Mouse (Mus musculus) v-Abl transformed pro-B cells (cell line): Measurements from ENCODE around the gene Nans.

ENCODE experiments used
- in situ Hi-C, 2 experiments: fragments of 400-800 bp; cut with MboI; formaldehyde crosslinking; loops; one replicate each; pipeline ENCODE4 v1.15.1; 2025; ENCODE audit not compliant: unreplicated experiment in 2 of 2

The Nans gene

DNA sequence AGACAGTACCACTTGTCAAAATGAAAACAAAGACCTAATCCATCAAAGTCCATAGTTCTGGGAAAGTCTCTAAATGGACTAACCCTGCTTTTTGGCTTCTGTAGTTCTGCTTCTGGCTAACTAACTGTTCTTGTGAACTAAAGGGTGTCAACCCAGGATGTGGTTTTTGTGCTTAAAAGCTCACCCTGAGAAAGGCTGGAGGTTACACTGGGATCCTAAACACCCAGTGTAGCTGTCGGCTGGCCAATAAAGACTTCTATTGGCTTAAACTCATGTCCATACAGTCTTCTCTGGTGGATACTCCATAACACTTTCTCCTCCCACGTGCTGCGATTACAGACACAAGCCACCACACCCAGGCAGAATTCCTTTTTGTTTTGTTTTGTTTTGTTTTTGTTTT lies 37.2 kb downstream of the Nans start:
- in situ Hi-C loops = no loop called here

DNA sequence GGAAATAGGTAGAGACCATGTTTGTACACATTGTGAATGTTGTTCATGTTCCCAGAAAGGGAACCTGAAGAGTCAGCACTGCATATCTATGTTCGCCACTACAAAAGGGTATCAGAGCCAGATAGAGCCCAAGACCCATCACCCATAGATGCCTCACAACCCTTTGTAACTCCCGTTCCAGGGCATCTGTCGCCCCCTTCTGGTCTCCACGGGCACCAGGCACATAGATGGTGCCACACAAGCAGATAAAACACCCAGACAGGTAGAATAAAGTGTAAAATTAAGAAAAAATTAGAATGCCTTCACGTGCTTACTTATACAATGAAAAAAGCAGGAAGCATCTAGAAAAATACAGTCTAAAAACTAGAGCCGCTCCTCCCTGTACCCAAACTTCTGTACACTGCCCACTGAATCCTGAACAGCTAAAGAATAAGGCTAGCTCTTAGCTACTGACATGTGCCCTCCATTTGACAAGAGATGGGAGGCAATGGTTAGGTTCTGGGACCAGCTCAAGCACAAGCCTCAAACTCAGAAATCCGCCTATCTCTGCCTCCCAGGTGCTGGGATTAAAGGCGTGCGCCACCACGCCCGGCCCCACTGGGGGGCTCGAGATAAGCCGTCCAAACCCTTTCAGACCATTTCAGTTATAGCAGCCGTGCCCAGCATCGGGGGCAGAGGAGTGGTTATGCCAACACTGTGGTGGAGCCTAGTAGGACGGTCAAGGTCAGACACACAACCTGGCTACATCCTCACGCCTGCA lies 37.9 kb downstream of the Nans start:
- in situ Hi-C loops = no loop called here

DNA sequence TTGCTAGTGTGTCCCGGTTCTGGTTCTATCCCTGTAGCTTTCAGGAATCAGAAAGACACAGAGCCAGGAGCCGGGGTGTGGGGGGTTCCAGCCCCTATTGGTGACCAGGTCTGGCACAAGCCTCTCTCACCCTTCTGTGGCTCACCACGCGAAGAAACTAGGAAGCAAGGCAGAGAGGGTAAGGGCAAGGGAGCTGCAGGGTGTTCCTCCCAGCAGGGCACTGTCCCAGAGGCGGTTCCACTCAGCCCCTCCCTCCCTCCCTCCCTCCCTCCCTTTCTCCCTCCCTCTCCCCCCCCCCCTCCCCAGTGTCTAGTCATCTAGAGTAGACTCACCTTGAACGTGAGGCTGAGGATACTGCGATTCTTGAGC lies 38.5 kb downstream of the Nans start:
- in situ Hi-C loops = no loop called here

DNA sequence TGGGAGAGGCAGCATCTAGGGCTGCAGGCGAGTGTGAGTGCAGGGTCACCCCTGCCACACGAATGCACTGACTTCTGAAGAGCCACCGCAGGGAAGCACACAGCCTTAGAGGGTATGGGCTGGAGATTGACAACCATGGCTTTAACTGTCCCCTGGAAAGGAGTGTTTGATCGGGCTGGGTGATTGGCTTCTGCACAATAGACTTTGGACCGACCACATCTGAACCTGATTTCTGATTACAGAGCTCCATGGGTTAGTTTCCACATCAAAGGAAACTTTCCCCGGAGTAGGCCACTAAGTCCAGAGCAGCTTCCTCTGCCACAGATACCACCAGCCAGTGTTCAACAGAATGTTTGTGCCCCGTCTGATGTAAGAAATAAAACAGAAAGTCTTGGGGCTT lies 40.7 kb downstream of the Nans start:
- in situ Hi-C loops = loop anchor here in 1 of 2 experiments (5.0 kb wide), 1 partner anchor 37 kb away; no protein-coding TSS in a partner anchor

DNA sequence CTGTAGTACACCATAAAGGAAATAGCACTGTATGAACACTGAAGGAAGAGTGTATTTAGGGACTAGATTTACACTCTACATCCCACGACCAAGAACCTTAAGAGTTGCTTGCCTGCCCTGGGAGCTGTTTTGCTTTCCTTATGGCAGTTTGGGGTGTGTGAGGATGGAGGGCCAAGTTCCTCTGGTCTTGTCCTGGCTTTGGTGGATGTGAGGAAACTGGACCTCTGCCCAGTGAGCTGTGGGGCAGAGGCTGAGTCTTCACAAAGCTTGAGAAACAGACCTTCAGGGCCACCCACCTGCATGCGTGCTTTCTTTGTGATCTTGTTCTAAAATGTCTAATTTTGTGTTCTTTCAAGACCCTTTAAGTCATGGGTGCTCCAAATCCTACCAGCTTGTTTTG lies 43.5 kb downstream of the Nans start:
- in situ Hi-C loops = loop anchor here in 1 of 2 experiments (5.0 kb wide), 1 partner anchor 40 kb away; no protein-coding TSS in a partner anchor

DNA sequence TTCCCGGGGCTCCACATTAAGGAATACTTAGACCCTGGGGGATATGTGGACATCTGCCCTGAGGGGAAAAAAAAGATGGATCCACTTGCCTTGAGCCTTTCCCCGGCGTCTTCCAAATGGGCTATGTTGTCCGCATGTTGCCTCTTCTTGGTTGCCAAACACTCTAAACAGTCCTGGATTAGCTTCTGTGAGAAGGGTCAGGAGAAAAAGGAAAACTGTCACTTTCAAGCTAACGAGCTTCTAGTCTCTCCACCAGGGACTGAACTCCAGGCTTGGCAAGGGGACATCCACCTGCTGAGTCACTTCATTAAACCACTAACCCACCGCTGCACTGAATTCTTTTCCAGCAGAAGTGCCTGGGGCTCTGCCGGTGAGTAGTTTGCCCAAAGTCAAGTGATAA lies 43.9 kb downstream of the Nans start:
- in situ Hi-C loops = loop anchor here in 1 of 2 experiments (5.0 kb wide), 1 partner anchor 41 kb away; no protein-coding TSS in a partner anchor

DNA sequence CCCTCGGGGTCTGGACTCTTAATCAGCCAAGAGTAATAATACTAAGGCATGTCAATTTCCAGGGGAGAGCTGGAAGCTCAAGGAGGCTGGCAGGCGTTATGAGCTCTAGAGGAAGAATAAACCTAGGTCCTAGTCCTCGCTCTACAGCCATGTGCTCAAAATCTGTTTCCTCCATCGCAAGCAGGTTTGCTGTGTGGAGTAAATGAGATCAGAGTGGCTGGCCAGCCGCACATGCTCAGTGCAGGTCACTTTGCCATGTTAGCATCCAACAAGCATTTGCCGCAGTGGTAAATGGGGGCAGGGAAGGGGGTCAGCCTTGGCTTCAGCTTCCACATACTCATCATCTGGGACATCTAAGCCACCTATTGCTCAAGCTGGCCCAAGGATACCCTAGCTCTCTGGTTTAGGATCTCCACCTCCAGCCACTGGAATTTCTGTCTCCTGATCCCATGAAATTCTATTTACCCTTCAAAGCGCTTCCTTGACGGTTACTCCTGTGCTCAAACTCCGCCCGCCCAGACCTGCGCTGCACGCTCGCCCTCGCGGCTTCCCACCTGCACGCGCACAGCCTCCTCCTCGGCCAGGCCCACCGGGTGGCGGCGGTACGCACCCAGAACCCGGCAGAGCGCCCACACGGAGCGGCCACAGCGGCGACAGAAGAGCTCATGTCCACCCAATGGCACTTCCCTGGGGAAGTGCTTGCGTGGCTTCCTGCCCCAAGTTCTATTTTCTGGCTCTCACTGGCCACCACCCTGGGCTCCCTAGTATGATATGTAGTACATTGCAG lies 45.1 kb downstream of the Nans start:
- in situ Hi-C loops = loop anchor here in 1 of 2 experiments (5.0 kb wide), 1 partner anchor 42 kb away; no protein-coding TSS in a partner anchor

DNA sequence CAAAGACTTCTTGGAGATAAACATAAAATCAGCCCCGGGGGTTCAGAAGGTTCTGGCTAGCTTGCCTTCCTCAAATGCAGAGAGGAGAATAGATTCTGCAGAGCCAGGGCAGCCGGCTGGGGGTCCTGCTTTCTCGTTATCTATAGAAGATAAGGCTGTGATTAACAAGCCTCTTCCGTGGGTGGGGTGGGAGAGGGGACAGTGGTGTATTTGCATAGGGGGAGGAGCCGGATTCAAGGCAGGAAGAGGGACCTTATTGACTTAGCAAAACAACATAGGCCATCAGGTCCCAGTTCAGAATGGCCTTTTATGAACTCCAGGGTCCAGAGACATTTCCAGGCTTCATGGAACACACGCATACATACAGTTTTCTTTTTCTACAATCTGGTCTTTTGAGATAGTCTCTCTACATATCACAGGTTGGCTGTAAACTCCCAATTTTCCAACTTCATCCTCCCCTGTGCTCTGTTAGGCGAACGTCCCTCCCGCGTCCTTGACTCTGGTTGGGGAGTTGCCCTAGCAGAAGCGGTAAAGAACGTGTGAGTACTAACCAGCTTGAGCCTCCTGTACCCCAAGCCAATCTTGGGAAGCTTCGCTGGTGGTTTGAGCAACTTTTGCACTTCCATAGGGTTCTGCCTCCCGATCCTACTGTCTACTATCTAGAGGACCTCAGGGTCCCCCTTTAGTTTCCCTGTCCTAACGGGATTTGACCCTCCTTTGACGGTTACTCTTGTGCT lies 46.2 kb downstream of the Nans start:
- in situ Hi-C loops = no loop called here

DNA sequence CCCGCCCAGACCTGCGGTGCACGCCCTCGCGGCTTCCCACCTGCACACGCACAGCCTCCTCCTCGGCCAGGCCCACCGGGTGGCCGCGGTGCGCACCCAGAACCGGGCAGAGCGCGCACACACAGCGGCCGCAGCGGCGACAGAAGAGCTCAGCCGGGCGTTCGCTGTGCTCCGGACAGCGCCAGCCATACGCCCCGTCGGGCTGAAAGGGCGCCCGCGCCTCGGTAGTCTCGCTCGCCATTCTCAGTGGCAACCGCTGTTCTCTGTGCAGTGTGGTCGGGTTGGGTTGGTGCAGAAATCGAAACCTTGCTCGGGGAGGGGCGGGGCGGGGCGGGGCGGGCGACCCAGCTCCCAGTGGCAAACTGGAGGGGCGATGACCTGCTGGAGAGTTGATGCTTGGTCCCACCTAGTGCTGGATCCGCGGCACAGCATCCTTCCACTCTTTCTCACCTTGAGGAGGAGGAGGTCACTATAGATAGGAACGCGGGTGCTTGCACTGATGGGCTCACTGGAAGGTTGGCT lies 46.9 kb downstream of the Nans start, which contains the start of gene Trim14:
Gene Trim14, minus strand, starts transcription at position 302 of the 522 bp plus-strand sequence.
- in situ Hi-C loops = no loop called here

DNA sequence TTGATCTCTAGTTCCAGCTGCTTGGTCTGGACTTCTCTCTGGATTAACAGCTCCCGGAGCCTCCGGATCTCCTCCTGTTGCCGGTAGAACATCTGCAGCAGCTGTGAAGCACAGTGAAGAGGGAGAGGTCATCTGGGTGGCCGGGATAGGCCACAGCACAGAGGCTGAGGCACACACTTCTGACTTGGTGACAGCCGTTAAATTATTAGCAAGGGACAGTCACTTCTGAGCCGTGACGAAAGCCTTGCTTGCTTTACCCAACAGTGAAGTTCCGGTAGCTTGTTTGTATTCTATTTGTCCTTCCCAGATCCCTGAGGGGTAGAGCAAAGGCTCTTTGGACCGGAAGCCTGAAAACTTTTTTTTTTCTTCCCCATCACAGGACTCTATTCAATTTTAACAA lies 50.1 kb downstream of the Nans start:
- in situ Hi-C loops = no loop called here

DNA sequence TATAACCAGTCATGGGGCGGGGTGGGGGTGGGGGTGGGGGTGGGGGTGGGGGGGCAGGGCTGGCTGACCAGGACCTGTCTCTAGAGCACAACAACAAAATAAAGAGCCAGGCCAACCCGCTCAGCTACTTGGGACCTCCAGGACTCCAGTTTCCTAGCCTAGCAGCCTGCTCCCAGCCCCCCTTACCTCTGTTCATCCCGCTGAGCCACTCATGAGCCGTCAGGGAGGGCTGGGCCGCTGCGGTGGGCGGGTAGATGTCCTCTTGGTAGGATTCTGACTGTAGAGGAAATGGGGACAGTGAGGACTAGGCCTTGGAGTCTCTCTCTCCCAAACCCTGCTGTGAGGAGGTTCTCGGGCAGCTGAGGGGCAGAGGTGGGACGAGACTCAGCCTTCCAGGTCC lies 52.7 kb downstream of the Nans start:
- in situ Hi-C loops = loop anchor here (5.0 to 10.0 kb wide), 2 partner anchors 111 to 113 kb away; partner anchors contain the start of gene Tbc1d2 (in 2 of the 2)

DNA sequence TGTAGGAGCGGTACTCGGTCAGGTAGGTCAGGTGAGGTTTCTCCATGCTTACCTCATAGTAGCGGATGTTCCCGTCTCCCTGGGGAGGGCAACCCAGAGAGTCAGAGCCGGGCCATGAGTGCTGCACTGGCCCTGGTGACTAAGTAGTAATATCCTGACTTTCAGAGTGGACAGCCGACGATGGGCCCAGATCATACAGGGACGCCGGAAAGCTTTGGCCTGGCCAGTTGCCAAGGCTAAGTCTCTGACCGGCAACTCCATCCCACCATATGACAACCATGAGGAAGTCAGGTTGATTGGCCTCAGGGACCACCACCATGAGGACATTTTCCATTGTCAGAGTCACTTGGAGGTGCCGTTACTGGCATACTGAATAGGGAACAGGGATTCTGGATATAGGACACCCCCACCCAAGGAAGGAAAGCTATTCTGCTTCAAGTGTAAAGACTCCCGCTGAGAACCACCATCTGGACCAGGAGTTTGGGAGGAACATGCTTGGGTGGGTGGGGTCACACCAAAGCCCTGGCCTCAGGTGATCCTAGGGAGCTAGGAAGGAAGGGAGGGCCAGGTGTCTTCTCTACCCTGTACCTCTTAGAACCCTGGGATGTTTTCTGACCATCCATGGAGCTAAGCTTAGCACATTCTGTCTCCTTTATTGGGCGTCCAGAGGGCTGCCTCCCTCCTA lies 54.5 kb downstream of the Nans start:
- in situ Hi-C loops = loop anchor here (5.0 to 10.0 kb wide), 2 partner anchors 109 to 111 kb away; partner anchors contain the start of gene Tbc1d2 (in 2 of the 2)

DNA sequence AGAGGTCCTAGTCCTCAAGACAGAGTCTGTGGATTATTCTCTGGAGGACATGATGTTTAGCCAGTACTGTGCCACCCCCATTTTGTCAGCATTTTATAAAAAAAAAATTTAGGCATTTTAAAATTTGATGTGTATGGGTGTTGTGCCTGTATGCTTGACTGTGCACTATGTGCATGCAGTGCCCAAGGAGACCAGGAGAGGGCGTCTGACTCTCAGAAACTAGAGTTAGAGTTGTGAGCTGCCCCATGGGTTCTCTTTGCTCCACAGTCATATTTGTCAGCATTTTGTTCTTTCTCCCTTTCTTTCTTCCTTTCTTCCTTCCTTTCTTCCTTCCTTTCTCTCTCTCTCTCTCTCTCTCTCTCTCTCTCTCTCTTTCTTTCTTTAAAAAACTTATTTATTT lies 55.3 kb downstream of the Nans start:
- in situ Hi-C loops = loop anchor here (5.0 to 10.0 kb wide), 2 partner anchors 108 to 110 kb away; partner anchors contain the start of gene Tbc1d2 (in 2 of the 2)

DNA sequence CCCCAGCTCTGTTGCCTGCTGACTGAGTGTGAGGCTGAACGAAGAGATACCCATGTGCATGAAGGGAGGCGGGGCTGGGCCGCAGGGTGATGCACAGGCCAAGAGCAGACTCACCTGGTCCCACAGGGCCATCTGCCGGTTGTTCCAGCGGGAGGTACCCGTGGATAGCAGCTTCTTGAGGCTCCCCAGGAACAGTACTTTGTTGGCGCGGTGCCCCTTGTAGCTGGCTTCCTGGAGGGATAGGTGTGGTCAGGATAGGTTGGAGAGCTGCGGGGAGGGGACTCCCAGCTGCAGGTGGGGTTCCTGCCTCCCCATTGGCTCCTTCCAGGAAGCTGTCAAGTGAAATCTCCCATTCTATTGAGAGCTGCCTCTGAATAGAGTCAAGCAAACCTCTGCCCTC lies 56.5 kb downstream of the Nans start:
- in situ Hi-C loops = loop anchor here (5.0 to 10.0 kb wide), 4 partner anchors 52 to 467 kb away; partner anchors contain the start of genes Coro2a (in 1 of the 2) and Tbc1d2 (in 1 of the 2)

DNA sequence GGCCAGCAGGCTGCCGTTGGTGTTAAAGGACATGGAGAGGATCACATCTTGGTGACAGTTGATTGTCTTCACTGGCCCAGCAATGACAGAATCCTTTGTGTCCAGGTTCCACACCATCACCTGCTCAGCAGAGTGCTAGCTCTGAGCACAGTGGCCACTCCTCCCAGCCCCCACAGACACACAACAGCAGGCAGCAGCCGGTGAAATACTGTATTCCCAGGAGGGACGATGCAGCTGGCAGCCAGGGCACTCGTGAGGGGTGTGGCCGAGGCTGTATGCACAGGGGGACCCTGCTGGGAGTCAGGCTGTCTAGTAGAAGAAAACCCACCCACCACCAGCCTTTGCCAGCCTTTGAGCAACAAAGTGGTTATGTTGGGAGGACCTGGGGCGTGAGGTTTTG lies 57.7 kb downstream of the Nans start:
- in situ Hi-C loops = loop anchor here (5.0 to 10.0 kb wide), 4 partner anchors 51 to 466 kb away; partner anchors contain the start of genes Coro2a (in 1 of the 2) and Tbc1d2 (in 1 of the 2)

DNA sequence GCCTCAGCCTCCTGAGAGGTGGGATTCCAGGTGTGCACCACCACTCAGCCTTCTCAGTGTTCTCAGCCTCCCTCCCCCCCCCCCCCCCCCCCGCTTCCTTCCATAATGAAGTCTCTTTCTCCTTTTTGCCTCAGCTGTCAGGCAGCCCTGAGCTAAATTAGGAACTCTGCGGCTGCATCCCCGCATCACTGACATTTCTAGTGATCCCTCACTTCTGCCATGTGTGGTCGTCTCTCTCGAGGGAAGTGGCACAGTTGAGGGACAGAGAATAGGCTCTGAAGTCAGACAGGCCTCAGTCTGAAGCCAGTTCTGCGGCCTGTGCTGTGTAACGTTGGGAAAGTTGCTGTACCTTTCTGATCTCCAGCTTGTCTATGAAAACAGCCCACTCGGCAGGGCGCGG lies 60.9 kb downstream of the Nans start:
- in situ Hi-C loops = loop anchor here (5.0 to 10.0 kb wide), 4 partner anchors 47 to 462 kb away; partner anchors contain the start of genes Coro2a (in 1 of the 2) and Tbc1d2 (in 1 of the 2)

DNA sequence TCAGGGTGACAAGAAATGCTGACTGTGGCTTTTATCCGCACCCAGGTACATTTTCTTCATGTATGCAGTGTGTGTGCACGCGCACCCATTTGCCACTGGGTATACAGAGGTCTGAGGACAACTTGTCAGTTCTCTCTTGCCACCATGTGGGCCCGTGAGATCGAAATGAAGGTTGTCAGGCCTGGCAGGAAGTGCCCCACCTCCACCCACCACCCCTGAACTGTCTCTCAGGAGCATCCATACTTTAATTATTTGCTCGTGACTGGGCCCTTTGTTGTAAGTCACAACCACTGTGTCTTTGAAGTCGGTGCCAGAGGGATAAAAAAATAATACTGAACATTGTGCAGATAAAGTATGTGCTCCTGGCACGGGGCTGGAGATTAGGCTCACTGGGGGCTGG lies 61.4 kb downstream of the Nans start:
- in situ Hi-C loops = no loop called here
